ENCODE assay signal across 9 mouse cellular contexts in genomic region chr3:99885187-99885811, GRCm38 (mm10). TPM values are rescaled to one million over a fixed set of nuclear protein-coding genes. Genes with fewer than 3 reads are reported as not detected.
DNase-seq lines count a peak whose midpoint lies in the region; ATAC-seq and TF ChIP-seq lines count a peak whose summit lies in the region.
"Had no signal": no experiment of that assay in that cellular context is flagged by ENCODE, and none has a peak within 500 bp of the region (broad histone marks: within the 10 kb centered on the region; RNA-seq: fewer than 3 reads in every experiment).

TSS of gene Spag17 (plus strand) at chr3:99885406.

- no peak within 1 kb of the TSS for H3K4me2 ChIP-seq in heart, embryonic 11.5 days
- H3K4me2 ChIP-seq in kidney, postnatal 0 days (ENCODE audit: low read length): peak within 1 kb of the TSS; percentile 23; the same call in 1 of the 2 replicates

- peak; percentile 44 to 50 for DNase-seq in cerebellum, postnatal 10 days
- DNase-seq in cerebellum, adult 18-20 months: no peak
- peak; percentile 12 for DNase-seq in ES-CJ7 (ENCODE audit: low read depth, low spot score)
- DNase-seq in kidney, postnatal 0 days (ENCODE audit: low spot score): peak; percentile 47
- peak; percentile 63 for DNase-seq in lung, postnatal 25 days (ENCODE audit: low spot score)
- DNase-seq in spleen, adult 12 weeks (ENCODE audit: low spot score): no peak
- no peak for DNase-seq in Muller cell, postnatal 12 days (ENCODE audit: inconsistent ontology term)

- H3K9me3 ChIP-seq in heart, embryonic 11.5 days (replicated peaks; ENCODE audit: control insufficient read depth, low read length): 0 out of 2 replicates have a peak, but pooled peaks cover 3% of the 10 kb centered on the region
- no peaks in the 10 kb centered on the region for H3K9me3 ChIP-seq in kidney, postnatal 0 days (replicated peaks; ENCODE audit: low read length)

- H3K27ac ChIP-seq in heart, embryonic 11.5 days (ENCODE audit: low read depth, low read length): no peak within 1 kb of the TSS
- H3K27ac ChIP-seq in kidney, postnatal 0 days: no peak within 1 kb of the TSS

- H3K4me1 ChIP-seq in heart, embryonic 11.5 days (ENCODE audit: control insufficient read depth, insufficient read depth, low read length): peaks cover 3% of the 10 kb centered on the region; the same call in 1 of the 2 replicates
- H3K4me1 ChIP-seq in kidney, postnatal 0 days (replicated peaks; ENCODE audit: insufficient read depth, low read length): no peaks in the 10 kb centered on the region

- no peaks in the 10 kb centered on the region for H3K36me3 ChIP-seq in heart, embryonic 11.5 days (ENCODE audit: control insufficient read depth, insufficient read depth, low read length)
- H3K36me3 ChIP-seq in kidney, postnatal 0 days (ENCODE audit: insufficient read depth, low read length): no peaks in the 10 kb centered on the region

- no peak for TF ChIP-seq CTCF in kidney, postnatal 0 days (IDR thresholded peaks at IDR 0.05; ENCODE audit: low read depth)

- no peaks in the 10 kb centered on the region for H3K27me3 ChIP-seq in heart, embryonic 11.5 days (ENCODE audit: control insufficient read depth, insufficient read depth, low read length)
- no peaks in the 10 kb centered on the region for H3K27me3 ChIP-seq in kidney, postnatal 0 days (ENCODE audit: insufficient read depth, low read length)

- 30% methylated on average over 16 of the region's 16 CpGs for WGBS in heart, embryonic 11.5 days (ENCODE audit: insufficient replicate concordance)
- 45% methylated on average over 16 of the region's 16 CpGs for WGBS in kidney, postnatal 0 days

- H3K4me3 ChIP-seq in heart, embryonic 11.5 days (ENCODE audit: low read depth, low read length): no peak within 1 kb of the TSS
- H3K4me3 ChIP-seq in kidney, postnatal 0 days (replicated peaks; ENCODE audit: low read depth, low read length): no peak within 1 kb of the TSS

- H3K9ac ChIP-seq in heart, embryonic 11.5 days (ENCODE audit: low read depth, low read length): no peak within 1 kb of the TSS
- no peak within 1 kb of the TSS for H3K9ac ChIP-seq in kidney, postnatal 0 days (ENCODE audit: low read depth, low read length)

- ATAC-seq in heart, embryonic 11.5 days (replicated peaks; ENCODE audit: insufficient number of reproducible peaks, low FRiP score, low TSS enrichment): 0 out of 2 replicates have a peak, but pooled peaks have one; percentile 57
- ATAC-seq in kidney, postnatal 0 days (replicated peaks; ENCODE audit: low FRiP score, low read depth): peak; percentile 73; the same call in 1 of the 2 replicates

RNA-seq across cellular contexts. Expression of gene Spag17, which starts in this region (rescaled TPM):
- polyA plus RNA-seq in heart, embryonic 11.5 days (2014; fragmentation: Nextera tagmentation; extraction: Ambion mirVana): 0.17 and 0.54 TPM in 2 replicates
- polyA plus RNA-seq in kidney, postnatal 0 days (2015; fragmentation: Nextera tagmentation; extraction: Ambion mirVana): 0.52 and 0.66 TPM in 2 replicates
- polyA plus RNA-seq: C2C12 had no signal

Comparison
In these comparisons a context has a peak if more than half of its experiments do, and no peak if none do; other contexts are left out.
1. DNase-seq: peak in cerebellum, postnatal 10 days (2 of 2), ES-CJ7 (single experiment) and lung, postnatal 25 days (single experiment); none in cerebellum, adult 18-20 months (0 of 2), spleen, adult 12 weeks (single experiment) and Muller cell, postnatal 12 days (single experiment).
2. Peak in ATAC-seq in heart, embryonic 11.5 days; RNA of the gene not detected or under 1 TPM.
3. Peak in DNase-seq, ATAC-seq and H3K4me2 ChIP-seq in kidney, postnatal 0 days; RNA of the gene not detected or under 1 TPM.